8 mouse cellular contexts compared by ENCODE assay signal in the genomic region with DNA sequence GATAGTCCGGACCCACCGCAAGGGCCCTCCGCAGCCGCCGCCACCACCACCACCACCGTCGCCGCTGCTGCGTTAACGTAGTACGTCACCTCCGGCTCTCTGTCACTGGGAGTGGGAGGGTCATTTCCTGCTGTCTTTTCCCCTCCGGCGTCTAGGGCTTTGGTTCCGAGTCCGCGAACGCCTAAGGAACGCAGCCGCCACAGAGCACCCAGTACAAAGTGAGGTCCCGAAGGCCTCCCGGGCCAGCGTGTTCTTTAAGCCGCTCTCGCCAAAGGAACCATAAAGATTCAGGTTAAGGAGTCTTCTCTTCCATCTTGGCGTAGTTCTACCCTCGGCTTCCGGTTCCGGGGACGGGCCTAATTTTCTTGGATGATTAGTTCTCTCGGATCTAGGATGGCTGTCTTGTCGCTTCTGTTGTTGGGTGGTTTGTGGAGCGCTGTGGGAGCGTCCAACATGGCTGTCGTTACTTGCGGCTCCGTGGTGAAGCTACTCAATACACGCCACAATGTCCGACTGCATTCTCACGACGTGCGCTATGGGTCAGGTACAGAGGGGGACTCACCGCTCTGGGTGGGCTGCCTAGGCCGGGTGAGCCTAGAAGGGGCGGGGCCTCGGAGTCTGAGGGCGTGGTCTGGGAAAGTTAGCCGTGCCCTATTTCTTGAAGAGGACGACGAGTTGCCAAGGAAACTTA. TPM values are rescaled to one million over a fixed set of nuclear protein-coding genes. Genes with fewer than 3 reads are reported as not detected.
DNase-seq lines count a peak whose midpoint lies in the region; ATAC-seq and TF ChIP-seq lines count a peak whose summit lies in the region.

Gene Sdf2 (plus strand): TSS at position 120 of the 691 bp plus-strand sequence.
Gene Supt6 (minus strand): TSS at position 361 of the 691 bp plus-strand sequence.

- H3K9me3 ChIP-seq in hindbrain, embryonic 14.5 days (ENCODE audit: control insufficient read depth, low read length) = no peaks in the 10 kb centered on the region

- peak; percentile 71 for DNase-seq in Patski (ENCODE audit: low read depth, low spot score)
- DNase-seq in cerebellum, postnatal 14 days = peak; percentile 86 to 87
- peak; percentile 76 to 78 for DNase-seq in frontal cortex, postnatal 25 days (ENCODE audit: low spot score in 2 of 2)
- peak; percentile 87 for DNase-seq in hindbrain, embryonic 14.5 days (ENCODE audit: low spot score)
- peak; percentile 87 to 89 for DNase-seq in layer of hippocampus, postnatal 36 days
- DNase-seq in lung, postnatal 36 days = peak; percentile 96
- DNase-seq in retina, postnatal 1 day = peak; percentile 97
- peak; percentile 82 to 94 for DNase-seq in urinary bladder, adult 18-20 months (ENCODE audit: low spot score in 2 of 2)

- H3K27me3 ChIP-seq in Patski = no peaks in the 10 kb centered on the region
- no peaks in the 10 kb centered on the region for H3K27me3 ChIP-seq in hindbrain, embryonic 14.5 days (ENCODE audit: control insufficient read depth, insufficient read depth, low read length)

- H3K4me2 ChIP-seq in hindbrain, embryonic 14.5 days (replicated peaks) = peak within 1 kb of the TSS; percentile 91

- peaks cover 9% of the 10 kb centered on the region for H3K36me3 ChIP-seq in hindbrain, embryonic 14.5 days (replicated peaks; ENCODE audit: control insufficient read depth, insufficient read depth)

- POLR2A ChIA-PET in Patski (lab: Charles Lee) = interaction anchor here (0.5 to 1.5 kb wide), 7 partner anchors 11 to 130 kb away, joined by 3 to 4 read pairs (median 3); no protein-coding TSS in a partner anchor

- H3K4me3 ChIP-seq in hindbrain, embryonic 14.5 days (replicated peaks; ENCODE audit: low read length) = peak within 1 kb of the TSS; percentile 86

- peak; percentile 93 for ATAC-seq in Patski
- ATAC-seq in hindbrain, embryonic 14.5 days (ENCODE audit: low FRiP score) = peak; percentile 94

- peak within 1 kb of the TSS; percentile 92 for H3K9ac ChIP-seq in hindbrain, embryonic 14.5 days

- under 1% methylated on average over 50 of the region's 50 CpGs for WGBS in hindbrain, embryonic 14.5 days

- CTCF ChIA-PET in Patski (lab: Charles Lee) = interaction anchor here (1.2 kb wide), 1 partner anchor 32 kb away, joined by 3 read pairs; no protein-coding TSS in a partner anchor

- in situ Hi-C loops in Patski (cut with MboI; ENCODE audit: low pct_unique_long_range_greater_than_20kb) = no loop called here

- no peak for TF ChIP-seq CTCF in Patski (IDR thresholded peaks at IDR 0.05)

- H3K4me1 ChIP-seq in hindbrain, embryonic 14.5 days (replicated peaks; ENCODE audit: control insufficient read depth, insufficient read depth, low read length) = peaks cover 31% of the 10 kb centered on the region

- peak within 1 kb of the TSS; percentile 92 for H3K27ac ChIP-seq in hindbrain, embryonic 14.5 days

RNA-seq across cellular contexts. Expression of gene Sdf2, which starts in this region (rescaled TPM):
- 118 TPM for polyA plus RNA-seq in Patski (2021)
- polyA plus RNA-seq in hindbrain, embryonic 14.5 days (2014; fragmentation: Nextera tagmentation; extraction: Ambion mirVana) = 94.5 and 103 TPM in 2 replicates
- total RNA-seq in layer of hippocampus, postnatal 36 days (2021) = 10 to 100 TPM; 61.0 to 66.3 TPM

RNA-seq across cellular contexts. Expression of gene Supt6, which starts in this region (rescaled TPM):
- 69.2 TPM for polyA plus RNA-seq in Patski (2021)
- polyA plus RNA-seq in hindbrain, embryonic 14.5 days (2014; fragmentation: Nextera tagmentation; extraction: Ambion mirVana) = 24.4 and 25.3 TPM in 2 replicates
- total RNA-seq in layer of hippocampus, postnatal 36 days (2021) = 100 to 1,000 TPM; 116 to 125 TPM

Comparison
In these comparisons a context has a peak if more than half of its experiments do, and no peak if none do; other contexts are left out.
1. Peak in every context shown above with its lines: DNase-seq, ATAC-seq, H3K4me3 ChIP-seq and H3K27ac ChIP-seq.